Mouse (Mus musculus) heart, embryonic 14.5 days (tissue): ENCODE data around the gene Rps6ka2. TPM values are rescaled to one million over a fixed set of nuclear protein-coding genes. Genes with fewer than 3 reads are reported as not detected.
"Not testable (repeated sequence)": the region's sequence is repeated elsewhere in the genome, so short reads cannot be mapped to it uniquely, and the experiment has no call there.

ENCODE experiments used
- ATAC-seq: fragments of 200-750 bp; cut with Nextera tagmentation; 2 replicates; pipeline ENCODE4 v1.8.0; 2017; ENCODE audit warnings: low read depth, moderate TSS enrichment; ENCODE audit not compliant: insufficient number of reproducible peaks, insufficient read depth, low FRiP score
- H3K27ac ChIP-seq, 2 experiments: fragments of 200-500 bp in 1 of 2; fragments of 300-500 bp in 1 of 2; sonication (generic) in 1 of 2; replicated peaks in 1 of 2; 2 replicates each; pipeline ENCODE4 v1.5.1; 2012 to 2014; ENCODE audit warnings: low read depth in 2 of 2, low read length in 2 of 2, control low read depth in 1 of 2, mild to moderate bottlenecking in 1 of 2, mixed read lengths in 1 of 2; ENCODE audit not compliant: control insufficient read depth in 1 of 2, insufficient read depth in 1 of 2
- H3K27me3 ChIP-seq: fragments of 300-500 bp; sonication (generic); 2 replicates; pipeline ENCODE4 v1.6.1; 2014; ENCODE audit warnings: mild to moderate bottlenecking, low read length, control low read depth; ENCODE audit not compliant: control insufficient read depth, insufficient read depth
- H3K36me3 ChIP-seq: fragments of 300-500 bp; sonication (generic); 2 replicates; pipeline ENCODE4 v1.6.1; 2014; ENCODE audit warnings: mild to moderate bottlenecking, control low read depth, low read length, mixed read lengths; ENCODE audit not compliant: control insufficient read depth, insufficient read depth
- H3K4me1 ChIP-seq, 2 experiments: fragments of 200-500 bp in 1 of 2; fragments of 300-500 bp in 1 of 2; sonication (generic) in 1 of 2; 2 replicates each; pipeline ENCODE4 v1.6.1; 2012 to 2014; ENCODE audit warnings: low read length in 2 of 2, control low read depth in 1 of 2, mixed read lengths in 1 of 2; ENCODE audit not compliant: control insufficient read depth in 2 of 2, insufficient read depth in 2 of 2
- H3K4me2 ChIP-seq: fragments of 300-500 bp; sonication (generic); 2 replicates; pipeline ENCODE4 v1.6.1; 2014; ENCODE audit warnings: mild to moderate bottlenecking, low read length
- H3K4me3 ChIP-seq, 2 experiments: fragments of 200-500 bp in 1 of 2; fragments of 300-500 bp in 1 of 2; sonication (generic) in 1 of 2; 2 replicates each; pipeline ENCODE4 v1.5.1; 2012 to 2014; ENCODE audit warnings: low read length in 2 of 2, mild to moderate bottlenecking in 2 of 2, control low read depth in 1 of 2, low read depth in 1 of 2, moderate library complexity in 1 of 2; ENCODE audit not compliant: control insufficient read depth in 1 of 2, insufficient read depth in 1 of 2
- H3K9ac ChIP-seq: fragments of 300-500 bp; sonication (generic); 2 replicates; pipeline ENCODE4 v1.6.1; 2014; ENCODE audit warnings: mild to moderate bottlenecking, low read length
- H3K9me3 ChIP-seq: fragments of 300-500 bp; sonication (generic); 2 replicates; pipeline ENCODE4 v1.6.1; 2016; ENCODE audit warnings: low read length, control low read depth; ENCODE audit not compliant: control insufficient read depth
- WGBS: fragments of 180-500 bp; shearing (Covaris S2); extraction: QIAGEN DNeasy Blood & Tissue Kit; methylation state at CpG from one replicate; pipeline ENCODE4 v1.1.7; 2014; 5-methylcytosine and 5-hydroxymethylcytosine counted together
- polyA plus RNA-seq: library from polyadenylated mRNA; unstranded; fragments of >200 nt; fragmentation: Nextera tagmentation; extraction: Ambion mirVana; gene quantifications from 2 replicates; pipeline ENCODE4 v1.2.1, GENCODE M21; 2014

Gene Rps6ka2
- polyA plus RNA-seq, 1 experiment from 2014 or later: 43.7 TPM

GRCm38 (mm10) chr17:7332745-7333144, 162.8 kb downstream of the Rps6ka2 start:
- H3K4me1 ChIP-seq, H3K9me3 ChIP-seq, ATAC-seq, H3K27ac ChIP-seq, H3K9ac ChIP-seq, H3K4me3 ChIP-seq, H3K27me3 ChIP-seq, H3K36me3 ChIP-seq, H3K4me2 ChIP-seq: not testable (repeated sequence)
- 86% methylated on average over 2 of the region's 5 CpGs for WGBS

GRCm38 (mm10) chr17:7337381-7337780, 167.5 kb downstream of the Rps6ka2 start:
- not testable (repeated sequence) for H3K36me3 ChIP-seq, H3K27me3 ChIP-seq, H3K9me3 ChIP-seq, H3K9ac ChIP-seq, ATAC-seq, H3K4me3 ChIP-seq, H3K4me1 ChIP-seq, H3K4me2 ChIP-seq, H3K27ac ChIP-seq
- 70% methylated on average over 7 of the region's 9 CpGs for WGBS

GRCm38 (mm10) chr17:7348765-7349164, 178.8 kb downstream of the Rps6ka2 start:
- not testable (repeated sequence) for H3K4me3 ChIP-seq, H3K9ac ChIP-seq, H3K27me3 ChIP-seq, ATAC-seq, H3K36me3 ChIP-seq, H3K27ac ChIP-seq, H3K4me2 ChIP-seq, H3K4me1 ChIP-seq, H3K9me3 ChIP-seq
- WGBS: 81% methylated on average over 1 of the region's 3 CpGs

GRCm38 (mm10) chr17:7352596-7352995, 182.7 kb downstream of the Rps6ka2 start, which contains the start of gene Ttll2:
Gene Ttll2 (minus strand): TSS chr17:7352696.
- H3K4me2 ChIP-seq, H3K36me3 ChIP-seq, H3K9me3 ChIP-seq, H3K4me1 ChIP-seq, H3K4me3 ChIP-seq, ATAC-seq, H3K27ac ChIP-seq, H3K27me3 ChIP-seq, H3K9ac ChIP-seq: not testable (repeated sequence)
- no CpG with 5 or more reads among the region's 1 CpGs for WGBS

Other genes starting within 250 kb of the Rps6ka2 start
- 77.2 and 79.7 TPM in 2 replicates for gene Rsph3b, start 221.4 kb upstream of the Rps6ka2 start, polyA plus RNA-seq
- gene Tagap1, start 209.0 kb upstream of the Rps6ka2 start, polyA plus RNA-seq: 34.1 and 36.1 TPM in 2 replicates
- gene Rnaset2b, start 199.5 kb upstream of the Rps6ka2 start, polyA plus RNA-seq: 275 and 304 TPM in 2 replicates
- gene Gm49721, start 191.2 kb upstream of the Rps6ka2 start, polyA plus RNA-seq: 0.11 TPM in 1 of 2 replicates, not detected in the other
- gene Gm1604a, start 144.5 kb upstream of the Rps6ka2 start, polyA plus RNA-seq: not detected in 2 replicates
- gene Tcp10a, start 154.5 kb downstream of the Rps6ka2 start, polyA plus RNA-seq: 0.14 TPM in 1 of 2 replicates, not detected in the other
- gene Ttll2, start 182.6 kb downstream of the Rps6ka2 start, polyA plus RNA-seq: not detected in 2 replicates
- gene Gm49630, start 201.9 kb downstream of the Rps6ka2 start, polyA plus RNA-seq: not detected in 2 replicates
- not detected in 2 replicates for gene Unc93a2, start 215.3 kb downstream of the Rps6ka2 start, polyA plus RNA-seq